Mouse (Mus musculus): Measurements from ENCODE around the gene Trappc10.

GRCm38 (mm10) chr10:78163241-78163640, 81.2 kb downstream of the Trappc10 start:
- TF ChIP-seq CTCF (IDR thresholded peaks at IDR 0.05; ENCODE audit: borderline replicate concordance, control insufficient read depth, extremely low read depth, insufficient read depth, low read length, poor library complexity) (no peak), POLR2A (IDR thresholded peaks at IDR 0.05; ENCODE audit: control insufficient read depth, extremely low read depth, insufficient read depth, low read length, poor library complexity) (no peak)

Data from thymus, adult 2 months (tissue).